Mouse (Mus musculus): Measurements from ENCODE around the gene Milr1.
"Not testable (repeated sequence)": the region's sequence is repeated elsewhere in the genome, so short reads cannot be mapped to it uniquely, and the experiment has no call there.

The Milr1 gene

GRCm38 (mm10) chr11:106773061-106773460, 22.0 kb downstream of the Milr1 start:
- in situ Hi-C loops (cut with MboI, MseI): no loop called here

GRCm38 (mm10) chr11:106776960-106777359, 25.9 kb downstream of the Milr1 start:
- in situ Hi-C loops (cut with MboI, MseI): no loop called here

GRCm38 (mm10) chr11:106777395-106777794, 26.4 kb downstream of the Milr1 start:
- in situ Hi-C loops (cut with MboI, MseI): no loop called here

GRCm38 (mm10) chr11:106778132-106778531, 27.1 kb downstream of the Milr1 start:
- in situ Hi-C loops (cut with MboI, MseI): no loop called here

- in situ Hi-C loops (cut with MboI, MseI): no loop called here
Measured at GRCm38 (mm10) chr11:106778589-106779387, 27.8 kb downstream of the Milr1 start.

- in situ Hi-C loops (cut with MboI, MseI): no loop called here
Measured at GRCm38 (mm10) chr11:106779388-106780088, 28.5 kb downstream of the Milr1 start, which contains the start of gene Polg2. TSS of gene Polg2 (minus strand) at chr11:106779537.

GRCm38 (mm10) chr11:106780089-106780425, 29.0 kb downstream of the Milr1 start:
- in situ Hi-C loops (cut with MboI, MseI): no loop called here

GRCm38 (mm10) chr11:106780590-106781220, 29.7 kb downstream of the Milr1 start:
- in situ Hi-C loops (cut with MboI, MseI): no loop called here

- in situ Hi-C loops (cut with MboI, MseI): not testable (repeated sequence)
Measured at GRCm38 (mm10) chr11:106782271-106782670, 31.2 kb downstream of the Milr1 start.

GRCm38 (mm10) chr11:106782841-106783764, 32.1 kb downstream of the Milr1 start:
- in situ Hi-C loops (cut with MboI, MseI): no loop called here

GRCm38 (mm10) chr11:106784476-106784875, 33.5 kb downstream of the Milr1 start:
- in situ Hi-C loops (cut with MboI, MseI): no loop called here

GRCm38 (mm10) chr11:106785043-106785442, 34.0 kb downstream of the Milr1 start:
- in situ Hi-C loops (cut with MboI, MseI): no loop called here

GRCm38 (mm10) chr11:106787131-106788025, 36.4 kb downstream of the Milr1 start:
- in situ Hi-C loops (cut with MboI, MseI): no loop called here

GRCm38 (mm10) chr11:106788026-106788774, 37.2 kb downstream of the Milr1 start:
- in situ Hi-C loops (cut with MboI, MseI): no loop called here

- in situ Hi-C loops (cut with MboI, MseI): no loop called here
Measured at GRCm38 (mm10) chr11:106788775-106789459, 37.9 kb downstream of the Milr1 start, which contains the start of the genes Ddx5 and Cep95. TSS of gene Ddx5 (minus strand) at chr11:106789185. TSS of gene Cep95 (plus strand) at chr11:106789252.

- in situ Hi-C loops (cut with MboI, MseI): no loop called here
Measured at GRCm38 (mm10) chr11:106789649-106790048, 38.6 kb downstream of the Milr1 start.

GRCm38 (mm10) chr11:106793846-106794245, 42.8 kb downstream of the Milr1 start:
- in situ Hi-C loops (cut with MboI, MseI): no loop called here

GRCm38 (mm10) chr11:106795679-106796078, 44.7 kb downstream of the Milr1 start:
- in situ Hi-C loops (cut with MboI, MseI): no loop called here

Data from T-helper 17 cell (primary cell).